Mouse (Mus musculus): ENCODE results near the gene Pitpna. TPM values are rescaled to one million over a fixed set of nuclear protein-coding genes. Genes with fewer than 3 reads are reported as not detected.

Pitpna gene
- total RNA-seq, 2 experiments from 2014 or later, result 178 to 430 TPM

- no peak for ATAC-seq (ENCODE audit: poor library complexity, severe bottlenecking)
Observed at GRCm38 (mm10) chr11:75562840-75563239, 25.1 kb upstream of the Pitpna start.

- no peak for ATAC-seq (ENCODE audit: poor library complexity, severe bottlenecking)
Observed at GRCm38 (mm10) chr11:75563851-75564548, 23.9 kb upstream of the Pitpna start.

GRCm38 (mm10) chr11:75565849-75566248 is 22.0 kb upstream of the Pitpna start:
- no peak for ATAC-seq (ENCODE audit: poor library complexity, severe bottlenecking)

GRCm38 (mm10) chr11:75566276-75567196 is 21.4 kb upstream of the Pitpna start:
- peak; percentile 45 for ATAC-seq (ENCODE audit: poor library complexity, severe bottlenecking)

- ATAC-seq (ENCODE audit: poor library complexity, severe bottlenecking), result no peak
Observed at GRCm38 (mm10) chr11:75567346-75568114, 20.4 kb upstream of the Pitpna start.

GRCm38 (mm10) chr11:75568115-75568511 is 19.8 kb upstream of the Pitpna start:
- ATAC-seq (ENCODE audit: poor library complexity, severe bottlenecking), result no peak

- ATAC-seq (ENCODE audit: poor library complexity, severe bottlenecking), result no peak
Observed at GRCm38 (mm10) chr11:75568962-75569361, 18.9 kb upstream of the Pitpna start.

GRCm38 (mm10) chr11:75570375-75571125 is 17.3 kb upstream of the Pitpna start:
- ATAC-seq (ENCODE audit: poor library complexity, severe bottlenecking), result peak; percentile 8

- ATAC-seq (ENCODE audit: poor library complexity, severe bottlenecking), result peak; percentile 72
Observed at GRCm38 (mm10) chr11:75571126-75571990, 16.5 kb upstream of the Pitpna start.

- no peak for ATAC-seq (ENCODE audit: poor library complexity, severe bottlenecking)
Observed at GRCm38 (mm10) chr11:75572301-75572791, 15.6 kb upstream of the Pitpna start.

GRCm38 (mm10) chr11:75572854-75573650 is 14.8 kb upstream of the Pitpna start:
- ATAC-seq (ENCODE audit: poor library complexity, severe bottlenecking), result peak; percentile 63

GRCm38 (mm10) chr11:75574378-75575123 is 13.3 kb upstream of the Pitpna start:
- no peak for ATAC-seq (ENCODE audit: poor library complexity, severe bottlenecking)

GRCm38 (mm10) chr11:75575560-75576123 is 12.3 kb upstream of the Pitpna start:
- ATAC-seq (ENCODE audit: poor library complexity, severe bottlenecking), result no peak

- no peak for ATAC-seq (ENCODE audit: poor library complexity, severe bottlenecking)
Observed at GRCm38 (mm10) chr11:75578609-75579008, 9.3 kb upstream of the Pitpna start.

GRCm38 (mm10) chr11:75581495-75582149 is 6.3 kb upstream of the Pitpna start:
- no peak for ATAC-seq (ENCODE audit: poor library complexity, severe bottlenecking)

GRCm38 (mm10) chr11:75583521-75583920 is 4.4 kb upstream of the Pitpna start:
- no peak for ATAC-seq (ENCODE audit: poor library complexity, severe bottlenecking)

GRCm38 (mm10) chr11:75585061-75585460 is 2.8 kb upstream of the Pitpna start:
- no peak for ATAC-seq (ENCODE audit: poor library complexity, severe bottlenecking)
